Mouse (Mus musculus) thymus, postnatal 36 days (tissue): Measurements from ENCODE around the gene Selenoo.
A peak's percentile ranks its signal among the peaks of the same experiment; 100 is the strongest.

ENCODE experiments used
- DNase-seq, 2 experiments: peaks; one replicate each; pipeline ENCODE4 v3.0.0; 2022; ENCODE audit warnings: mixed read lengths in 2 of 2

The Selenoo gene

GRCm38 (mm10) chr15:89076156-89076731 is 12.6 kb upstream of the Selenoo start:
- DNase-seq = peak; percentile 46 to 54

GRCm38 (mm10) chr15:89078208-89078836 is 10.6 kb upstream of the Selenoo start:
- DNase-seq = peak; percentile 69 to 78

- no peak for DNase-seq
These were observed 5.0 kb upstream of the Selenoo start for GRCm38 (mm10) chr15:89083906-89084305.

GRCm38 (mm10) chr15:89084826-89085225 is 4.1 kb upstream of the Selenoo start:
- no peak for DNase-seq

- peak; percentile 31 to 42 for DNase-seq
These were observed 566 bp downstream of the Selenoo start for GRCm38 (mm10) chr15:89089248-89090051.

GRCm38 (mm10) chr15:89090662-89091061 is 1.8 kb downstream of the Selenoo start:
- no peak for DNase-seq

GRCm38 (mm10) chr15:89092181-89092580 is 3.3 kb downstream of the Selenoo start:
- DNase-seq = no peak

- DNase-seq = no peak
These were observed 8.6 kb downstream of the Selenoo start for GRCm38 (mm10) chr15:89097450-89097849.

- no peak for DNase-seq
These were observed 9.7 kb downstream of the Selenoo start for GRCm38 (mm10) chr15:89098616-89099015.

- DNase-seq = no peak
These were observed 11.9 kb downstream of the Selenoo start for GRCm38 (mm10) chr15:89100823-89101222.

GRCm38 (mm10) chr15:89102646-89103045 is 13.8 kb downstream of the Selenoo start:
- DNase-seq = no peak

GRCm38 (mm10) chr15:89103921-89104320 is 15.0 kb downstream of the Selenoo start:
- no peak for DNase-seq

GRCm38 (mm10) chr15:89104425-89104824 is 15.5 kb downstream of the Selenoo start:
- no peak for DNase-seq

GRCm38 (mm10) chr15:89106073-89106472 is 17.2 kb downstream of the Selenoo start:
- no peak for DNase-seq

GRCm38 (mm10) chr15:89106976-89107375 is 18.1 kb downstream of the Selenoo start:
- DNase-seq = no peak

- DNase-seq = no peak
These were observed 21.3 kb downstream of the Selenoo start for GRCm38 (mm10) chr15:89110147-89110546.

GRCm38 (mm10) chr15:89118007-89118406 is 29.1 kb downstream of the Selenoo start:
- DNase-seq = peak in 1 of 2 experiments; percentile 18

GRCm38 (mm10) chr15:89122649-89123366 is 33.9 kb downstream of the Selenoo start, which contains the start of gene Tubgcp6:
Gene Tubgcp6 (minus strand): TSS chr15:89123112.
- DNase-seq = peak; percentile 92

- peak; percentile 33 to 48 for DNase-seq
These were observed 34.7 kb downstream of the Selenoo start for GRCm38 (mm10) chr15:89123595-89123994.

- no peak for DNase-seq
These were observed 35.4 kb downstream of the Selenoo start for GRCm38 (mm10) chr15:89124312-89124711.

GRCm38 (mm10) chr15:89125351-89125750 is 36.5 kb downstream of the Selenoo start:
- no peak for DNase-seq

- DNase-seq = no peak
These were observed 37.7 kb downstream of the Selenoo start for GRCm38 (mm10) chr15:89126622-89127021.

GRCm38 (mm10) chr15:89127364-89127940 is 38.6 kb downstream of the Selenoo start:
- no peak for DNase-seq
